Mouse (Mus musculus) left cerebral cortex, postnatal 36 days (tissue): ENCODE measurements at regions not wholly inside any gene's neighbourhood (a gene's known extent, or its start where the extent isn't known, plus 50 kb on each side); places are given as distances from the start of the nearest gene placed in this dataset.
"Not testable (repeated sequence)": the region's sequence is repeated elsewhere in the genome, so short reads cannot be mapped to it uniquely, and the experiment has no call there.

Experiments used
- DNase-seq, 2 experiments: peaks; one replicate each; pipeline ENCODE4 v3.0.0; 2021 to 2022; ENCODE audit warnings: low spot score in 2 of 2, mixed read lengths in 1 of 2
- intact Hi-C: fragments of 180-260 bp; cut with DNase I; formaldehyde crosslinking; loops from one replicate; pipeline ENCODE4 v1.15.1; 2025

DNA sequence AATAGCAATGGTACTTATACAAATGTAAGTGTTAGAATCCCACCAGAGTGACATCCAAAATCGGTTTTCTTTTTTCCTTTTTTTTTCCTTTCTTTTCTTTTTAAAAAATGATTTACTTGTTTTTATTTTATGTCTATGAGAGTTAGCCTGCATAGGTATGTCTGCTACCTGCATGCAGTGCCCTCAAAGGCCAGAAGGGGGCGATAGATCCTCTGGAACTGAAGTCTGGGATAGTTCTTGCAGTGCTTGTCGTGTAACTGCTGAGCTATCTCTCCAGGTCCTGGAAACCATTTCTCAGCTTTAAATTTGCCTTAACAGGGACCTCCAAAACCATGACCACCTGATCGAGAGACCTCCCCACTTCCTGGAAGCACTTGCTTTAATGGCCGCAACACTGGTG, 93.8 kb downstream of the Defb7 start:
- no peak for DNase-seq
- intact Hi-C loops, result no loop called here

GRCm38 (mm10) chr8:19601542-19601941, 106.6 kb downstream of the Defb7 start:
- intact Hi-C loops, DNase-seq: not testable (repeated sequence)

DNA sequence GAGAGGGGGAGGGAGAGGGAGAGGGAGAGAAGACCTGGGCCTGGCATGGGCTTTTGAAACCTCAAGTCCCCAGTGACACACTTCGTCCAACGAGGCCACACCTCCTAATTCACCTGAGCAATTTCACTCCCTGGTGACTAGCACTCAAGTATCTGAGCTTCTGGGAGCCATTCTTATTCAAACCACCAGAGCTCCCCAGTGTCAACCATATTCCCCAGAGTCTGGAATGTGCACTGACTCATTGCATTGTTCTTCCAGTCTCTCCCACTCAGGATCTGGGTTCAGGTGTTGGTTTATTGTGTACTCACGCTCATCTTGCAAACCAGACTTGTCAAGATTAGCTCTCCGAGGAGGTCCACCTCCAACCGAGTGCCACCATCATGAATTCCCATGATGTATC, 111.7 kb downstream of the Defb7 start:
- intact Hi-C loops, result no loop called here
- no peak for DNase-seq

- peak in 1 of 2 experiments; percentile 22 for DNase-seq
- intact Hi-C loops, result no loop called here
Observed at GRCm38 (mm10) chr8:19627514-19627913, 101.9 kb upstream of the 4930467E23Rik start.

DNA sequence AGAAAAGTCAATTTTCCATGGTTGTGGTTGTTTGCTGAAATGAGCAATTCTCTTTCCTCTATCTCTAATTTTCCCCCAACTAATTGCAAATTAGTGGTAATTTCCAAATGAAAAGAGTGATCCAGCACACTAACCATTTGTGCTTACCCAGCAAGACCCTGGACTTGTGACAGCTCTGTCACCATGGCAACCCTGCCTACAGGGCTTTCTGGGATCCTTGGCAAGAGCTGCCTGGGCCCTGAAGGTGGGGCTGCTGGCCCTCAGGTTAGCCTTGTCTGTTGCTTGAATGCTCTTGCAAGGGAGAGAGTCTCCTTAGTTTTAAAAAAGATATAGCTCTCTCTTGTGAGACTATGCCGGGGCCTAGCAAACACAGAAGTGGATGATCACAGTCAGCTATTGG, 80.8 kb upstream of the 4930467E23Rik start:
- DNase-seq, intact Hi-C loops: not testable (repeated sequence)
